Mouse (Mus musculus) Patski (cell line): Measurements from ENCODE around the gene Bcas3. TPM values are rescaled to one million over a fixed set of nuclear protein-coding genes. Genes with fewer than 3 reads are reported as not detected.

Source experiments
- ATAC-seq: fragments of 100-300 bp; one replicate; pipeline ENCODE4 v1.8.0; 2021
- CTCF ChIA-PET: fragments of 350-600 bp; sonication (Branson Sonifier 250); formaldehyde crosslinking; loops from one replicate; lab custom pipeline; 2022; ENCODE audit warnings: inconsistent platforms; lab: Charles Lee
- POLR2A ChIA-PET: fragments of 350-600 bp; sonication (Branson Sonifier 250); formaldehyde crosslinking; loops from one replicate; lab custom pipeline; 2022; ENCODE audit warnings: antibody characterized with exemption, inconsistent platforms; lab: Charles Lee
- DNase-seq: peaks from one replicate; pipeline ENCODE4 v3.0.0-alpha.2; 2011; ENCODE audit warnings: low read depth, low spot score
- H3K27me3 ChIP-seq: fragments of 371-371 bp; one replicate; pipeline ENCODE4 v1.5.1; 2021
- CTCF ChIP-seq: fragments of 100-300 bp; IDR thresholded peaks from one replicate; pipeline ENCODE4 v1.5.1; 2021
- in situ Hi-C: fragments of 300-500 bp; cut with MboI; formaldehyde crosslinking; loops from 3 replicates; pipeline ENCODE4 v1.11.1; 2018; ENCODE audit warnings: low pct_unique_long_range_greater_than_20kb, mixed read lengths
- polyA plus RNA-seq: library from polyadenylated mRNA; unstranded; gene quantifications from one replicate; pipeline ENCODE4 v1.2.3, GENCODE M21; 2021

Bcas3 gene
- polyA plus RNA-seq, 1 experiment from 2014 or later, result 31.6 TPM

DNA sequence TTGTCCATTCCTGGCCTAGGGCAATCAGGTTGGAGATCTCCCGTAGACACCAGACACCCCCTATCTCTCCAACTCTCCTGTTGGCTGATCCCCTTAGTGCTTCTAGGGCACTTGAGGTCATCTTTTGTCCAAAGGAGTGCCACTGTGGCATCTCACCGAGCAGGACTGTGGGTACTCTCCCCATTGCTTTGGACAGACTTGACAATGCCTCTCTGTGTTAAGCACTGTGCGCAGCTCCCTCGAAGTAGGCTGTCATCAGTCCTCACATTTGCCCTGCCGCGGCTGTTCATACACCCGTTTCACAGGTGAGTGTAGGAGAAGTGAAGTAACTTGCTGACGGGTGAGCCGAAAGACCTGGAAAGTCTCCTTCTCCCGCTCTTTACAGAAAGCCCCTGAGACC is 366.1 kb downstream of the Bcas3 start:
- no peaks in the 10 kb centered on the region for H3K27me3 ChIP-seq
- in situ Hi-C loops, result no loop called here
- no peak for TF ChIP-seq CTCF
- ATAC-seq, result no peak
- CTCF ChIA-PET, result interaction anchor here (1.0 to 1.2 kb wide), 2 partner anchors 9 to 12 kb away, joined by 3 read pairs; no protein-coding TSS in a partner anchor
- no peak for DNase-seq
- POLR2A ChIA-PET, result no interaction called here

DNA sequence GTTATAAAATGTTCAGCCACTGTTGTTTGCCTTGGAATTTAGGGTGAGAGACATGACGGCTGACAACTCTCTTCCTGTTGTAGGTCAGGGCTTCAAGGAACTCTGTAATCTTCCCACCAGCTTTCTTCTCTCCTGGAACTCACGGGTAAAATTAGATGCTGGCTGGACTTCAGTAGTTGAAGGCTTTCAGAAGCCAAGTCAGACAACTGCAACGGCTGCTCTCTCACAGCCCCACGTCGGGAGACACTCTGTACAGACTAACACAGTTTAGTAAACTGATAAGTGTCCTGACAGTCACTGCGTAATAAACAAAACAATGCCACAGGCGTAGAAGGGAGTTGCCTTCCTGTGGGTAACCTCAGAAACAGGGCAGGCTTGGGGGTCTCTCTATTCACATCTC is 366.8 kb downstream of the Bcas3 start:
- CTCF ChIA-PET, result no interaction called here
- in situ Hi-C loops, result no loop called here
- H3K27me3 ChIP-seq, result no peaks in the 10 kb centered on the region
- POLR2A ChIA-PET, result no interaction called here
- DNase-seq (no peak), ATAC-seq (no peak)
- TF ChIP-seq CTCF, result no peak

DNA sequence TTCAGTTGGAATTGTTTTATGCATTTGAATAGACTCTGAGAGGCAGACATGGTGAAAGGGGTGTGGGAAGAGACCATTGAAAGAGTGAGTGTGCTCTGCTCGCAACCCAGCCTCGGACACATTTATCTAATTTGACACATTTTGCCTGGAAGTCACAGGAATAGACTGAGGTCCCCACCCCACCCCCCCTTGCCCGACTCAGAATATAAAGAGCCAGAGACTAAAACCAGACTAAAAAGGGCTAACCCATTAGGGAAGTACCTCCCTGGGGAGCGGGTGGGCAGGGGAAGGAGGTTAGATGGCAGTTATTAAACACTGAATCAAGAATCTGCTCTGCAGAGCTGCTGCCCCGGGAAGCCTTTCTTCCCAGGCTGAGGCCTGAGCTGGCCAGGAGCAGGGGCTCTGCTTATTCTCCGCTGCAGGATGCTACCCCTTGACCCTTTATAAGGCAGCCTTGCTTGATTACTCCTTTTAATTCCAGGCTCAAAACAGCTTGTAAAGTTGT is 367.4 kb downstream of the Bcas3 start:
- CTCF ChIA-PET, result no interaction called here
- no peak for TF ChIP-seq CTCF
- POLR2A ChIA-PET, result no interaction called here
- in situ Hi-C loops, result no loop called here
- no peaks in the 10 kb centered on the region for H3K27me3 ChIP-seq
- ATAC-seq (no peak), DNase-seq (no peak)

DNA sequence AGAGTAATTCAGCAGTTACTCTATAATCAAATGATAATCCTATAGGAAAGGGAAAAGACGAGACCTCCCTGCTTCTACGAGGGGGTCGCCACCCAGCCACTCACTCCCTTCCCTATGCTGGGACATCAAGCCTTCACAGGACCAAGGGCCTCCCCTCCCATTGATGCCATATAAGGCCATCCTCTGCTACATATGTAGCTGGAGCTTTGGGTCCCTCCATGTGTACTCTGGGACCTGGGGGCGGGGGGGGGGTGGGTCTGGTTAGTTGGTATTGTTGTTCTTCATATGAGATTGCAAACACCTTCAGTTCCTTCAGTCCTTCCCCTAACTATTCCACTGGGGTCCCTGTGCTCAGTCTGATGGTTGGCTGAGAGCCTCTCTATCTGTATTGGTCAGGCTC is 369.0 kb downstream of the Bcas3 start:
- DNase-seq (no peak), ATAC-seq (no peak)
- CTCF ChIA-PET, result no interaction called here
- no peak for TF ChIP-seq CTCF
- in situ Hi-C loops, result no loop called here
- no peaks in the 10 kb centered on the region for H3K27me3 ChIP-seq
- POLR2A ChIA-PET, result no interaction called here

DNA sequence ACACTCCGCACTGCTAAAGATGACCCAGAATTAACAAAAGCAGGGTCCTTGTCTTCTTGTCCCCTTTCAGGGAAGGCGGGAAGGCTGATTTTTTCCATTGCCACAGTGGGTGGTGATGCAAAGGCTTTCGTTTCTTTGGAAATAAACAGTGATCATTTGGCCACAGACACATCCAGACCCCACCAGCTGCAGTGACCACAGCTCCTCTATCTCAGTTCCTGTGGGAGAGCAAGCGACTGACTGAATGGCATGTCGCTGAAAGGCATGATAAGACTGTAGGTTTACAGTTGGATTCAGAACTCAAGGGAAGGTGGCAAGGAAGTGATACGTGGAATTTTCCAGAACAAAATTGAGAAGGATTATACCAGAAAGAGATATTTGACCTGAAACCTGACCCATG is 371.2 kb downstream of the Bcas3 start:
- no peak for ATAC-seq
- ChIA-PET CTCF (interaction anchor here (0.8 kb wide), 1 partner anchor 13 kb away, joined by 3 read pairs; no protein-coding TSS in a partner anchor), POLR2A (no interaction called here)
- no peak for TF ChIP-seq CTCF
- DNase-seq, result no peak
- no peaks in the 10 kb centered on the region for H3K27me3 ChIP-seq
- in situ Hi-C loops, result no loop called here

DNA sequence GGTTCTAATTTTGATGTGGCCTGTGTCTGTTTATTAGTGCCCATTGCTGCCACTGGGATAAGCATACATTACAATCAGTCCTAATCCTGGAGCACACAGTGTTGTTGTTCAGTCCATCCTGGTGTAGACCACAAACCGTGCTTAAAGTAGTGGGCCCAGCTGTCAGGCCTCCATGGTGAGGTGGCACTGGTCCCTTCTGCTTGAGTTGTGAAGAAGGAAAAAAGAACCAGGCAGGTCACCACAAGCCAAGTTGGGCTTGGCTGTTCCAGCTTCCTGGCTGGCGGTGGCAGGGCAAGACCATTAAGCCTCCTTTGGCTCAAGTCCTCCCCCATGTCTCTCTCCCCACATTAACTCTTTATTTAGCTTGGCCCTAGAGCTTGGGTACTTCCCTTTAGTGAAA is 376.8 kb downstream of the Bcas3 start:
- ChIA-PET CTCF (no interaction called here), POLR2A (no interaction called here)
- no peak for ATAC-seq
- in situ Hi-C loops, result no loop called here
- no peak for DNase-seq
- H3K27me3 ChIP-seq, result no peaks in the 10 kb centered on the region
- no peak for TF ChIP-seq CTCF

DNA sequence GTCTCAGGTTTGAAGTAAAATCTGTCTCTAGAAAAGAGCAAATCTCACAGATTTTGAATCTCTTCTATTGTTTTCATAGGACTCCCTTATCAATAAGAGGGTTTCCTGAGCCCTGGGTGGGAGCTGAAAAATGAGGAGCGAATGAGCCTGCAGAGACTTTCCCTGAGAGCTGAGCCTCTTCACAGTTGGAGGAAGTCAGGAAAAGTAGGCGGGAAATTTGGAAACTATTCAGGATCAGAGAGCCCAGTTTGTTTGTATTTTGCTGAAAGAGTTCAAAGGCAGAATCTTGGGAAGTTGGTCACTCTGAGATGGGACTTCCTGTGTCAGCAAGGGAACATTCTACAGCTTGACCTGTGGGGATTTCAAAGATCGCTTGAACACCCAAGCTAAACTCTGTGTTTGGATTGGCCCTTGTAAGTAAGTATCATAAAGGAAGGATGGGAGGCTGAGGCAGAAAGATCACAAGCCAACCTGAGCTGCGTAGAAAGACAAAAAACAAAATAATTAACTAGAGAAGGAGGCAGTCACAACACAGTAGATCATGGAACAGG is 379.6 kb downstream of the Bcas3 start:
- DNase-seq (no peak), ATAC-seq (no peak)
- in situ Hi-C loops, result no loop called here
- TF ChIP-seq CTCF, result no peak
- ChIA-PET POLR2A (no interaction called here), CTCF (no interaction called here)
- H3K27me3 ChIP-seq, result no peaks in the 10 kb centered on the region

DNA sequence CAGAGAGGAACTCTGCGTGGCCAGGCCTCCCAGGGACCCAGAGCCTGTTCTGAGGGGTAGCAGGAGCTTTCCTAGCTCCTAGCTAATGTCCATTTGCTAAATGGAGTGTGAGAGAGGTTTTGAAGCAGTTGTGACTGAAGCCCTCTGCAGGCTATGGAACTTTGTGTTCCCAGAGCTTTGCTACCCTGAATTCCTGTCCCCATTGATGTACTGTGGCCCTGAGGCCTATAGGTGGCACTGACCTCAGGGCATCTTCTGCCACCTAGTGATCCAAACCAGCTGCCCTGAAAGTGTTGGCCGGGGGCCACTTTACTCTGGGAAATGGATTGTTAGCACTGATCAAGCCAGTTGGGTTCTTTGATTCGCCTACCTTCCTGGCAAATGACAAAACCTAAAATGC is 380.6 kb downstream of the Bcas3 start:
- ChIA-PET CTCF (interaction anchor here (0.8 to 1.1 kb wide), 2 partner anchors 10 to 20 kb away, joined by 3 read pairs; no protein-coding TSS in a partner anchor), POLR2A (no interaction called here)
- ATAC-seq (no peak), DNase-seq (no peak)
- TF ChIP-seq CTCF, result peak; percentile 60
- in situ Hi-C loops, result no loop called here
- H3K27me3 ChIP-seq, result no peaks in the 10 kb centered on the region

DNA sequence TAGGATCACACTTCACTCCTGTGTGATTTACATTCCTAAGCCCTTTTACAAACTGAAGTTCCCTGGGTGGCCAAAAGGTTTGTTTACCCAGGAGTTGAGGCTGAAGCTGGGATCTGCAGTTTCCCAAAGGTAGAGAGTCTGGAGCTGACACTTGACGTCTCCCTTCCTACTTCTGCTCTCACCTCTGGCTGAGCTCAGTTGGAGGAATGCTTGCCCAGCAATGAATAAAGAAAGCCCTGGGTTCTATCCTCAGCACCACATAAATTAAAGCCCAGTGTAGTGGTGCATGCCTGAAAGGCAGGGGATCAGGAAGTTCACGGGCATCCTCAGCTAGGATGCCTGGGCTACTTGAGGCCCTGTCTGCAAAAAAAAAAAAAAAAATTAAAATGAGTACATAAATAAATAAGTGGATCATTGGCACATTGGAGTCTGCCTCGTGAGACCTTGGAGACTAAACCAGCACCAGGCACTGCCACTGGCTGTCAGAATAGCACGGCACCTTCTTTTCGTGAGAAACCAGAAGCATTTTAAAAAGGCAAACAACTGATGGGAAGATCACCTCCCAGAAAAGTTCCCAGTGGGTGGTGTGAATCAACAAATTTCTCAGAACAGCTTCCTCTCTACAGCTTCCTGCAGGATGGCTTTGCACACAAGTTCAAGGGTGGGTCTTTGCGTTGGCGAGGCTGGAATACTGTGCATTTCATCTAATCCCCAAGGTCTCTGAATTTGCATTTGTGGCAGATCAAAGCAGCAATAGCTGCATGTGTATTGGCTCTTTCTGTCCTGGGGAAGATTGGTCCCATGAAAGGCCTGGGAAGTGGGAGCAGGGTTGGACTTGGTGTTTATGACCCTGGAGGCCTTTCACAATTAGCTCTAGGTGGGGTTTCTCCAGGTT is 381.6 kb downstream of the Bcas3 start:
- CTCF ChIA-PET, result interaction anchor here (0.8 to 1.1 kb wide), 2 partner anchors 9 to 21 kb away, joined by 3 read pairs; no protein-coding TSS in a partner anchor
- H3K27me3 ChIP-seq, result no peaks in the 10 kb centered on the region
- TF ChIP-seq CTCF, result no peak
- DNase-seq (no peak), ATAC-seq (no peak)
- in situ Hi-C loops, result no loop called here
- POLR2A ChIA-PET, result no interaction called here

DNA sequence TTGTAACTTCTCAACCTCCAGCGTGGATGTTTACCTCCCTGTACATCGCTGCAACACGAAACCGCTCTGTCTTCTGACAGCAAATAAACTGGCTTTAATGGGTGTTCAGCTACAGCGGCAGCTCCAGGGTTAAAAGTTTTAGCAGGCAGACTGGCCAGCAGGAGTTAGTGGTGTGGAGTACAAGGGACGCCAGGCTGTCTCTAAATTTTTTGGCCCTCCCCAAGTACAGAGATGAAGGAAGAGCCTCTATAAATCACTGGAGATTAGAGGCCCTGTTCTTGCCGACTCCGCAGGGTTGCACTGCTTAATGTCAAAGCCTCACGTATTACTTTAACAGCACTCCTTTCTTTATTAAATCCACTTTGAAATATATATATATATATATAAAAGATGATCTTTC is 384.3 kb downstream of the Bcas3 start:
- in situ Hi-C loops, result no loop called here
- ChIA-PET CTCF (interaction anchor here (1.4 to 1.6 kb wide), 2 partner anchors 9 to 13 kb away, joined by 3 to 4 read pairs; no protein-coding TSS in a partner anchor), POLR2A (no interaction called here)
- no peak for TF ChIP-seq CTCF
- no peak for DNase-seq
- no peaks in the 10 kb centered on the region for H3K27me3 ChIP-seq
- ATAC-seq, result no peak

DNA sequence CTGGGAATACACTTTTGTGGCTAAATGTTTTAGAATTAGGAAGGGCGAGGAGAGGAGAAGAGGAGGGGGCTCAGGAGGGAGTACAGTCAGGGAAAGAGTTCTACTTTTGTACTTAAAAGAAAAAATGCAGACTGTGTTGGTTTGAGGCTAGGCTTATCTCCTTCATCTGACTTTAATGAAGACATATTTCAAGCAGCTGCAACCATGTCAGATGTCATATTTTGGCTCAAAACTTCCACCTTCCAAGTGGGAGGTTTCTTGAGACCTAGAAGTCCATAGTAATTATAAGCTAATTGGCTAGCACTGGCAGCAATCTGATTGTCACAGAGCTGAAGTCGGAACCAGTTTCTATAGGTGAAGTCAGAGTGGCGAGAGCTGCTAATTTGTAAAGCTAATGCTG is 384.9 kb downstream of the Bcas3 start:
- no peak for TF ChIP-seq CTCF
- no peaks in the 10 kb centered on the region for H3K27me3 ChIP-seq
- no peak for ATAC-seq
- in situ Hi-C loops, result no loop called here
- DNase-seq, result no peak
- ChIA-PET POLR2A (no interaction called here), CTCF (interaction anchor here (1.4 kb wide), 1 partner anchor 13 kb away, joined by 3 read pairs; no protein-coding TSS in a partner anchor)
